Mouse (Mus musculus) CH12.LX (cell line): ENCODE measurements around the gene Pam16. TPM values are rescaled to one million over a fixed set of nuclear protein-coding genes. Genes with fewer than 3 reads are reported as not detected.

Experiments
- DNase-seq: peaks from one replicate; pipeline ENCODE4 v3.0.0-alpha.2; 2013; ENCODE audit errors: extremely low read depth
- H3K27ac ChIP-seq: 2 replicates; pipeline ENCODE4 v1.5.1; 2012; ENCODE audit warnings: low read depth, mild to moderate bottlenecking, control low read depth, moderate library complexity; ENCODE audit not compliant: insufficient read depth
- H3K27me3 ChIP-seq: replicated peaks from 2 replicates; pipeline ENCODE3; 2012; ENCODE audit warnings: inconsistent platforms
- H3K36me3 ChIP-seq, 2 experiments: replicated peaks in 1 of 2; 2 replicates each; pipeline versions ENCODE3 to v1.6.1; 2012; ENCODE audit warnings: inconsistent platforms in 1 of 2, low read length in 1 of 2, mild to moderate bottlenecking in 1 of 2, mixed read lengths in 1 of 2, moderate library complexity in 1 of 2; ENCODE audit not compliant: control insufficient read depth in 1 of 2, insufficient read depth in 1 of 2
- H3K4me1 ChIP-seq, 2 experiments: 2 replicates each; pipeline ENCODE4 v1.6.1; 2012; ENCODE audit warnings: inconsistent platforms in 1 of 2, moderate library complexity in 1 of 2; ENCODE audit not compliant: insufficient read depth in 2 of 2, control insufficient read depth in 1 of 2
- H3K4me2 ChIP-seq: 2 replicates; pipeline ENCODE4 v1.6.1; 2012; ENCODE audit warnings: low read depth, mild to moderate bottlenecking, control low read depth; ENCODE audit not compliant: poor library complexity, insufficient read depth, severe bottlenecking
- H3K4me3 ChIP-seq, 3 experiments: fragments of 150-350 bp in 1 of 3; sonication (generic) in 1 of 3; replicated peaks in 1 of 3; 2 replicates each; pipeline versions ENCODE3 to v1.5.1; 2011 to 2012; ENCODE audit warnings: low read depth in 2 of 3, low read length in 2 of 3, mild to moderate bottlenecking in 2 of 3, moderate library complexity in 2 of 3, control low read depth in 1 of 3, improper control_type of control experiment in 1 of 3, inconsistent platforms in 1 of 3, mixed read lengths in 1 of 3; ENCODE audit not compliant: poor library complexity in 1 of 3
- H3K79me2 ChIP-seq: replicated peaks from 2 replicates; pipeline ENCODE4 v1.6.1; 2012; ENCODE audit warnings: mild to moderate bottlenecking, moderate library complexity; ENCODE audit not compliant: control insufficient read depth, poor library complexity, insufficient read depth, severe bottlenecking; ENCODE audit errors: extremely low read depth
- H3K9ac ChIP-seq: 2 replicates; pipeline ENCODE4 v1.6.1; 2012; ENCODE audit warnings: low read depth, mild to moderate bottlenecking, control low read depth, moderate library complexity; ENCODE audit not compliant: insufficient read depth
- H3K9me3 ChIP-seq: replicated peaks from 2 replicates; pipeline ENCODE3; 2012; ENCODE audit warnings: low read length, inconsistent platforms, mixed read lengths
- BHLHE40 ChIP-seq: IDR thresholded peaks from 2 replicates; pipeline ENCODE4 v1.6.1; 2011; ENCODE audit warnings: mild to moderate bottlenecking, low read depth, low read length, improper control_type of control experiment
- CHD2 ChIP-seq: IDR thresholded peaks from 2 replicates; pipeline ENCODE4 v1.6.1; 2011; ENCODE audit warnings: low read length, improper control_type of control experiment
- JUN ChIP-seq: IDR thresholded peaks from 2 replicates; pipeline ENCODE4 v1.6.1; 2011; ENCODE audit warnings: low read depth, mild to moderate bottlenecking, low read length, improper control_type of control experiment, moderate library complexity; ENCODE audit not compliant: insufficient read depth
- JUND ChIP-seq: conservative IDR thresholded peaks from 2 replicates; pipeline ENCODE4 v1.6.1; 2011; ENCODE audit warnings: low read depth, low read length, improper control_type of control experiment
- MAFK ChIP-seq: IDR thresholded peaks from 2 replicates; pipeline ENCODE4 v1.6.1; 2011; ENCODE audit warnings: low read length, improper control_type of control experiment; ENCODE audit not compliant: insufficient replicate concordance
- MAZ ChIP-seq: IDR thresholded peaks from 2 replicates; pipeline ENCODE4 v1.6.1; 2012; ENCODE audit warnings: low read depth, mild to moderate bottlenecking, inconsistent platforms, low read length, improper control_type of control experiment, moderate library complexity
- NELFE ChIP-seq: IDR thresholded peaks from 2 replicates; pipeline ENCODE4 v1.6.1; 2011; ENCODE audit warnings: low read depth, low read length, improper control_type of control experiment
- PAX5 ChIP-seq: IDR thresholded peaks from 2 replicates; pipeline ENCODE4 v1.6.1; 2012; ENCODE audit warnings: low read length, inconsistent platforms, mixed read lengths
- POLR2A ChIP-seq: IDR thresholded peaks from 2 replicates; pipeline ENCODE4 v1.6.1; 2011; ENCODE audit warnings: low read depth, mild to moderate bottlenecking, improper control_type of control experiment, low read length
- SIN3A ChIP-seq: IDR thresholded peaks from 2 replicates; pipeline ENCODE4 v1.6.1; 2012; ENCODE audit warnings: low read length, improper control_type of control experiment, inconsistent platforms
- TBP ChIP-seq: conservative IDR thresholded peaks from 2 replicates; pipeline ENCODE4 v1.6.1; 2011; ENCODE audit warnings: low read depth, low read length, improper control_type of control experiment
- TCF12 ChIP-seq: IDR thresholded peaks from 2 replicates; pipeline ENCODE4 v1.6.1; 2014; ENCODE audit warnings: low read depth, mild to moderate bottlenecking, inconsistent platforms, low read length, improper control_type of control experiment
- ZMIZ1 ChIP-seq: IDR thresholded peaks from 2 replicates; pipeline ENCODE4 v1.6.1; 2012; ENCODE audit warnings: low read depth, mild to moderate bottlenecking, inconsistent platforms, low read length, improper control_type of control experiment
- dilution Hi-C: fragments of 300-500 bp; cut with MboI; formaldehyde crosslinking; loops from 2 replicates; pipeline ENCODE4 v1.14.3; 2020; ENCODE audit warnings: low sequenced_read_pairs; ENCODE audit not compliant: extremely low pct_unique_long_range_greater_than_20kb, extremely low pct_ligation_motif_present
- in situ Hi-C: fragments of 300-500 bp; cut with MboI; formaldehyde crosslinking; loops from 3 replicates; pipeline ENCODE4 v1.14.3; 2019; ENCODE audit warnings: low sequenced_read_pairs, low pct_ligation_motif_present, low pct_unique_long_range_greater_than_20kb, mixed read lengths
- polyA plus RNA-seq: library from polyadenylated mRNA; unstranded; fragments of >175 nt; gene quantifications from 2 replicates; pipeline ENCODE4 v1.2.1, GENCODE M21; 2012; ENCODE audit warnings: low read depth; ENCODE audit not compliant: insufficient read length
- total RNA-seq, 2 experiments: library from RNA; depleted of rRNA; stranded (reverse); fragments of 300-350 nt in 1 of 2; fragments of >200 nt in 1 of 2; gene quantifications; 2 replicates each; pipeline ENCODE4 v1.2.3; 2012 to 2014

Gene Pam16
- total and polyA plus RNA-seq, 3 experiments = 11.6 to 152 (median 103) TPM

DNA sequence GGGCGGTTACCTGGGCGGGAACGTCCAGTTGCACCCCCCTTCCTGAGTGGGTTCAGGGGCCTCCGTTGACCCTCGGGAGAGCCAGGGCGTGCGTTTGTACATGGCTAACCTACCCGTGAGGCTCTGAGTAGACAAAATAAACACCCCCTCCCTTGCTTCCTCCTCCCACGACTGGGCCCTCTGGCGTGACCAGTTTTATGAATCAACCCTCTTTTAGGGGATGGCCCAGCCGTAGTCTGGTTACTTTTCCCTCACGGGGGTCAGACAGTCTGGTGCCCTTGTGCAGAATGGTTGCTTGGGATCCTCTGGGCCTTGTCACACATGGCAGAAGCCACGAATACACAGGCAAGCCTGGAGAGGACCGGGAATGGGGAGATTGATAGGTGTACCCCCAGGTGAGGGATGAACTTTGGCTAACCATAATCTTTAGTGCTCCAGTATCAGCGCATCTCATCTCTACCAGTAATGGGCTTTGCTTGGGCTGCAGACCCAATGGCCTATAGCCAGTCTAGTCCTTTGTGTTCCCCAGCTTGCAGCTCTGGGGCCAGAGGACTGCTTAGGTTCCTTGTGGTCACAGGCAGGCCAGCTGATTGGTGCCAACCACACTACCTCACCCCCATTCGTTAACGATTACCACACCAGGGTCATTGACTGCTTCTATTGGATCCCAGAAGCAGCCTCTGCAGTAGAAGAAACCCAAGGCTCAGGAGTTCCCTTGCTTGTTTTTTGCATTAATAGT is 15.6 kb upstream of the Pam16 start:
- in situ Hi-C loops (loop anchor here (25.0 kb wide), 1 partner anchor 497 kb away; the partner anchor contains the start of genes Ppl and Sec14l5), dilution Hi-C loops (no loop called here)
- peaks cover 17 to 79% of the 10 kb centered on the region in 2 experiments for H3K36me3 ChIP-seq
- no peaks in the 10 kb centered on the region for H3K27me3 ChIP-seq
- DNase-seq = peak; percentile 66
- H3K4me3 ChIP-seq = peak overlapping the region; percentile 55 to 60 (median 59)
- peak overlapping the region; percentile 1; the same call in 1 of the 2 replicates for H3K27ac ChIP-seq
- peak overlapping the region; percentile 81 for H3K4me2 ChIP-seq
- peak overlapping the region; percentile 41; the same call in 1 of the 2 replicates for H3K9ac ChIP-seq
- TF ChIP-seq MAZ = 0 out of 2 replicates have a peak, but pooled peaks have one; percentile 26
- TF ChIP-seq PAX5 = no peak
- TF ChIP-seq CHD2 = 0 out of 2 replicates have a peak, but pooled peaks have one; percentile 13
- TF ChIP-seq MAFK = no peak
- TF ChIP-seq JUN = no peak
- no peak; the same call in 1 of the 2 replicates for TF ChIP-seq BHLHE40
- TF ChIP-seq TCF12 = peak; percentile 9; the same call in 1 of the 2 replicates
- no peaks in the 10 kb centered on the region for H3K79me2 ChIP-seq
- H3K9me3 ChIP-seq = no peaks in the 10 kb centered on the region
- H3K4me1 ChIP-seq = peaks cover 16 to 32% of the 10 kb centered on the region in 2 experiments

GRCm38 (mm10) chr16:4639831-4640237 is 15.0 kb upstream of the Pam16 start, which contains the start of the genes Vasn and Dnaja3:
Vasn (plus strand) TSS chr16:4639941.
Dnaja3 (plus strand) TSS chr16:4639989.
- in situ Hi-C loops = loop anchor here (25.0 kb wide), 1 partner anchor 497 kb away; the partner anchor contains the start of genes Ppl and Sec14l5
- Histone ChIP-seq H3K27ac (peak within 1 kb of the TSS; percentile 1; the same call in 1 of the 2 replicates), H3K9me3 (no peaks in the 10 kb centered on the region), H3K27me3 (no peaks in the 10 kb centered on the region), H3K36me3 (peaks cover 20 to 81% of the 10 kb centered on the region in 2 experiments), H3K4me2 (peak within 1 kb of the TSS; percentile 81), H3K9ac (peak within 1 kb of the TSS; percentile 41), H3K79me2 (no peaks in the 10 kb centered on the region), H3K4me3 (peak within 1 kb of the TSS; percentile 55 to 60 (median 59)), H3K4me1 (peaks cover 16 to 32% of the 10 kb centered on the region in 2 experiments)
- DNase-seq = peak; percentile 95
- dilution Hi-C loops = no loop called here
- TF ChIP-seq BHLHE40 (no peak), MAZ (peak; percentile 71; the same call in 1 of the 2 replicates), TBP (peak; percentile 73), ZMIZ1 (no peak; the same call in 1 of the 2 replicates), POLR2A (peak; percentile 79), TCF12 (0 out of 2 replicates have a peak, but pooled peaks have one; percentile 22), NELFE (0 out of 2 replicates have a peak, but pooled peaks have one; percentile 52), JUND (no peak), JUN (no peak), SIN3A (peak; percentile 51; the same call in 1 of the 2 replicates)
